Mouse (Mus musculus) stomach, embryonic 16.5 days (tissue): ENCODE measurements around the gene Tspan18. TPM values are rescaled to one million over a fixed set of nuclear protein-coding genes. Genes with fewer than 3 reads are reported as not detected.

ENCODE experiments used
- ATAC-seq: fragments of 200-750 bp; cut with Nextera tagmentation; 2 replicates; pipeline ENCODE4 v1.8.0; 2017; ENCODE audit warnings: moderate number of reproducible peaks, moderate TSS enrichment; ENCODE audit not compliant: insufficient read depth, low FRiP score
- H3K27ac ChIP-seq: fragments of 300-500 bp; sonication (generic); 2 replicates; pipeline ENCODE4 v1.5.1; 2014; ENCODE audit warnings: low read length
- H3K27me3 ChIP-seq: fragments of 300-500 bp; sonication (generic); 2 replicates; pipeline ENCODE4 v1.6.1; 2014; ENCODE audit warnings: low read length, control low read depth, mixed read lengths; ENCODE audit not compliant: control insufficient read depth, insufficient read depth
- H3K36me3 ChIP-seq: fragments of 300-500 bp; sonication (generic); 2 replicates; pipeline ENCODE4 v1.6.1; 2014; ENCODE audit warnings: low read length; ENCODE audit not compliant: control insufficient read depth, insufficient read depth
- H3K4me1 ChIP-seq: fragments of 300-500 bp; sonication (generic); 2 replicates; pipeline ENCODE4 v1.6.1; 2014; ENCODE audit warnings: low read length, control low read depth, mixed read lengths; ENCODE audit not compliant: control insufficient read depth, insufficient read depth
- H3K4me2 ChIP-seq: fragments of 300-500 bp; sonication (generic); 2 replicates; pipeline ENCODE4 v1.6.1; 2014; ENCODE audit warnings: low read depth, low read length, mixed read lengths
- H3K4me3 ChIP-seq: fragments of 300-500 bp; sonication (generic); replicated peaks from 2 replicates; pipeline ENCODE4 v1.5.1; 2014; ENCODE audit warnings: mild to moderate bottlenecking, low read length
- H3K9ac ChIP-seq: fragments of 300-500 bp; sonication (generic); 2 replicates; pipeline ENCODE4 v1.6.1; 2014; ENCODE audit warnings: low read length
- H3K9me3 ChIP-seq: fragments of 300-500 bp; sonication (generic); replicated peaks from 2 replicates; pipeline ENCODE4 v1.6.1; 2016; ENCODE audit warnings: low read length, control low read depth; ENCODE audit not compliant: control insufficient read depth
- WGBS: fragments of 180-500 bp; shearing (Covaris S2); extraction: QIAGEN DNeasy Blood & Tissue Kit; methylation state at CpG from one replicate; pipeline ENCODE4 v1.1.7; 2014; 5-methylcytosine and 5-hydroxymethylcytosine counted together
- polyA plus RNA-seq: library from polyadenylated mRNA; unstranded; fragments of >200 nt; fragmentation: Nextera tagmentation; extraction: Ambion mirVana; gene quantifications from 2 replicates; pipeline ENCODE4 v1.2.1, GENCODE M21; 2015

Gene Tspan18
- polyA plus RNA-seq, 1 experiment from 2014 or later, result 15.3 TPM

GRCm38 (mm10) chr2:93280117-93280620 is 54.1 kb downstream of the Tspan18 start:
- whole genome bisulfite sequencing, result 96% methylated on average over 2 of the region's 2 CpGs
- Histone ChIP-seq H3K27me3 (no peaks in the 10 kb centered on the region), H3K27ac (no peak overlapping the region)

GRCm38 (mm10) chr2:93278181-93278975 is 55.9 kb downstream of the Tspan18 start:
- peak overlapping the region; percentile 54 for H3K9ac ChIP-seq
- H3K4me3 ChIP-seq, result no peak overlapping the region

More at GRCm38 (mm10) chr2:93280117-93280620, 54.1 kb downstream of the Tspan18 start:
- no peak for ATAC-seq
- no peaks in the 10 kb centered on the region for H3K36me3 ChIP-seq
- no peak overlapping the region for H3K9ac ChIP-seq
- H3K4me3 ChIP-seq, result no peak overlapping the region
- H3K4me2 ChIP-seq, result no peak overlapping the region
- peaks cover 60% of the 10 kb centered on the region for H3K4me1 ChIP-seq
- no peaks in the 10 kb centered on the region for H3K9me3 ChIP-seq

DNA sequence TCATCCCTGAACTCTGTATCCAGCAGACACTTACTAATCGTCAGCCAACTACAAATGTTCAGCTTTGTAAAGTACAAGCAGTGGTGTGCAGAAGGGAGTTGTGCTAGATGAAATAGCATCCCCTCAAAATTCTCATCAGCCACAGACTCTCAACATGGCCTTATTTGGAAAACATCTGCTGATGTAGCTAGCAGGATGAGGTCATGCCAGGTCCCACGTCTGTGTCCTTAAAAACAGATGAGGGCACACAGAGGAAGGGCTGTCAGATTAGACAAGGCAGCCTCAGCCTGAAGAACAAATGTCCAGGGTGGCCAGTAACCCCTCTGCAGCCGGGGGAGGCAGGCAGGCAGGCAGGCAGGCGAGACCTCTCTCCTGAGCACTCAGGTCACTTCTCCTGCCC is 56.8 kb downstream of the Tspan18 start:
- Histone ChIP-seq H3K9me3 (no peaks in the 10 kb centered on the region), H3K36me3 (no peaks in the 10 kb centered on the region), H3K27ac (peak overlapping the region; percentile 95), H3K9ac (peak overlapping the region; percentile 54), H3K4me1 (peaks cover 34% of the 10 kb centered on the region), H3K4me3 (no peak overlapping the region), H3K4me2 (no peak overlapping the region), H3K27me3 (no peaks in the 10 kb centered on the region)
- WGBS, result 27% methylated on average over 4 of the region's 4 CpGs
- ATAC-seq, result peak; percentile 14; the same call in 1 of the 2 replicates

More at GRCm38 (mm10) chr2:93278181-93278975, 55.9 kb downstream of the Tspan18 start:
- H3K4me1 ChIP-seq, result peaks cover 42% of the 10 kb centered on the region
- H3K27me3 ChIP-seq, result no peaks in the 10 kb centered on the region
- no peaks in the 10 kb centered on the region for H3K9me3 ChIP-seq
- ATAC-seq, result peak; percentile 78
- 15% methylated on average over 11 of the region's 11 CpGs for WGBS
- H3K36me3 ChIP-seq, result no peaks in the 10 kb centered on the region
- H3K4me2 ChIP-seq, result no peak overlapping the region
- H3K27ac ChIP-seq, result peak overlapping the region; percentile 95

DNA sequence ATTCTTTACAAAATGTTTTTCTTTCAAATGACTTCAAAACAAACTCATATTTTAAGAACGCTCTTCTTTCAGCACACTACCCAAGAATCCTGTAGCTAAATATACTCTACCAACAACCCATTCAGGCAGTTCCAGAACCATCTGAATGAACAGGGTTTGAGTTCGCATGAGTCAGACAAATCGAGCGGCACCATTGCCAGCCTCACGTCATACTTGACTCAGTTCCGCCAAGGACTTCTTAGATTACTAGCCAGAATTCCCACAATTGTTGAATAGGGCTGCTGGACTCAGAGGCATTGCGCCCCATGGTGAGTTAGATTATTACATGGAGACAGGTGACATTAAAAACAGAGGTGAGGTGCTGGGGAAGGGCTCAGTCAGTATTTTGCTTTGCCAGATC is 58.3 kb downstream of the Tspan18 start:
- H3K4me3 ChIP-seq, result no peak overlapping the region
- H3K9ac ChIP-seq, result no peak overlapping the region
- no peaks in the 10 kb centered on the region for H3K36me3 ChIP-seq
- H3K9me3 ChIP-seq, result no peaks in the 10 kb centered on the region
- 94% methylated on average over 7 of the region's 7 CpGs for WGBS
- H3K27me3 ChIP-seq, result no peaks in the 10 kb centered on the region
- peaks cover 27% of the 10 kb centered on the region for H3K4me1 ChIP-seq
- H3K4me2 ChIP-seq, result no peak overlapping the region
- H3K27ac ChIP-seq, result no peak overlapping the region; the same call in 1 of the 2 replicates
- ATAC-seq, result no peak

GRCm38 (mm10) chr2:93273916-93274315 is 60.4 kb downstream of the Tspan18 start:
- Histone ChIP-seq H3K9ac (no peak overlapping the region), H3K4me3 (no peak overlapping the region), H3K4me1 (peaks cover 21% of the 10 kb centered on the region), H3K36me3 (no peaks in the 10 kb centered on the region), H3K27me3 (no peaks in the 10 kb centered on the region), H3K4me2 (no peak overlapping the region), H3K9me3 (no peaks in the 10 kb centered on the region), H3K27ac (no peak overlapping the region)
- 33% methylated on average over 1 of the region's 1 CpGs for WGBS
- no peak for ATAC-seq

GRCm38 (mm10) chr2:93270083-93270482 is 64.2 kb downstream of the Tspan18 start:
- Histone ChIP-seq H3K9ac (no peak overlapping the region), H3K27me3 (no peaks in the 10 kb centered on the region), H3K27ac (0 out of 2 replicates have a peak overlapping the region, but pooled peaks have one; percentile 32), H3K4me3 (no peak overlapping the region), H3K4me1 (no peaks in the 10 kb centered on the region), H3K9me3 (no peaks in the 10 kb centered on the region), H3K4me2 (no peak overlapping the region), H3K36me3 (no peaks in the 10 kb centered on the region)
- 52% methylated on average over 5 of the region's 5 CpGs for WGBS
- no peak for ATAC-seq

DNA sequence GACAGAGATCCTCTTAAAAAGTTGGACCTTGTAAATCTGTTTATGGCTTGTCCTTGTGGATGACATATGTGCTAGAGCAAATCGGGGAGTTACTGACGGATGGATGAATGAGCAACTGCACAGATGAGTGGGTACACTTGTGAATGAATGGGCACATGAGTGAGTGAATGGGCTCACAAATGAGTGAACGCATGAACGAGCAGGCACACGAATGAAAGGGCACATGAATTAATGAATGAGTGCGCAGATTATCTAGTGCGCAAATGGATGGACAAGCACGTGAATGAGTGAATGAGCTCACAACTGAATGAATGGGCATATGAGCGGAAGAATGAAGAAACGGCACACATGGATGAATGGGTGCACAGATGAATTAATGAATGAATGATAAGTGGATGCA is 64.7 kb downstream of the Tspan18 start:
- H3K27ac ChIP-seq, result no peak overlapping the region
- WGBS, result 92% methylated on average over 10 of the region's 10 CpGs
- H3K9me3 ChIP-seq, result no peaks in the 10 kb centered on the region
- ATAC-seq, result no peak
- no peaks in the 10 kb centered on the region for H3K4me1 ChIP-seq
- H3K9ac ChIP-seq, result no peak overlapping the region
- no peak overlapping the region for H3K4me2 ChIP-seq
- H3K36me3 ChIP-seq, result no peaks in the 10 kb centered on the region
- H3K27me3 ChIP-seq, result no peaks in the 10 kb centered on the region
- H3K4me3 ChIP-seq, result no peak overlapping the region

GRCm38 (mm10) chr2:93268711-93269270 is 65.5 kb downstream of the Tspan18 start:
- H3K4me1 ChIP-seq, result no peaks in the 10 kb centered on the region
- no peak overlapping the region for H3K4me3 ChIP-seq
- no peak for ATAC-seq
- H3K9me3 ChIP-seq, result no peaks in the 10 kb centered on the region
- WGBS, result 89% methylated on average over 3 of the region's 3 CpGs
- H3K27me3 ChIP-seq, result no peaks in the 10 kb centered on the region
- no peak overlapping the region for H3K27ac ChIP-seq
- no peak overlapping the region for H3K9ac ChIP-seq
- no peak overlapping the region for H3K4me2 ChIP-seq
- no peaks in the 10 kb centered on the region for H3K36me3 ChIP-seq

DNA sequence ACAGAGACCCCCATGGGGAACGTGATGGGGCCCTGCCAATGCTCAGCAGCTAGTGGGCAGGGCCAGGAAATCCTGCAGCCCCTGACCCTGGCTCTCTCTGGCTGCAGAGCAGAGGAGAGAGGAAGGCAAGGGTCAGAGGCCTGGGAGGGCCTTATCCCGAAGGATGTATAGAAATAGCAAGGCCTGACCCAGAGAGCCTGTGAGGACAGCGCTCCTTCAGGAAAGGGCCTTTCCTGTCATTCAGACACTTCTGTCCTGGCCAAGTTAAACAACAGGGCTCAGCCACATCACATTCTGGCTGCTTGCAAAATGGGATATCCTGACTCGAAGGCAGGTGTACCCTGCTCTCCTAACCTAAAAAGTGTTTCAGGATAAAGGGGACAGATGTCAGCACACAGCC is 66.5 kb downstream of the Tspan18 start:
- Histone ChIP-seq H3K4me2 (no peak overlapping the region), H3K27ac (no peak overlapping the region), H3K27me3 (no peaks in the 10 kb centered on the region), H3K4me3 (no peak overlapping the region), H3K9me3 (no peaks in the 10 kb centered on the region), H3K4me1 (no peaks in the 10 kb centered on the region), H3K9ac (no peak overlapping the region), H3K36me3 (no peaks in the 10 kb centered on the region)
- WGBS, result 64% methylated on average over 4 of the region's 4 CpGs
- ATAC-seq, result peak; percentile 71
